Comparison of ENCODE assay signal across 8 mouse cellular contexts in the genomic region with DNA sequence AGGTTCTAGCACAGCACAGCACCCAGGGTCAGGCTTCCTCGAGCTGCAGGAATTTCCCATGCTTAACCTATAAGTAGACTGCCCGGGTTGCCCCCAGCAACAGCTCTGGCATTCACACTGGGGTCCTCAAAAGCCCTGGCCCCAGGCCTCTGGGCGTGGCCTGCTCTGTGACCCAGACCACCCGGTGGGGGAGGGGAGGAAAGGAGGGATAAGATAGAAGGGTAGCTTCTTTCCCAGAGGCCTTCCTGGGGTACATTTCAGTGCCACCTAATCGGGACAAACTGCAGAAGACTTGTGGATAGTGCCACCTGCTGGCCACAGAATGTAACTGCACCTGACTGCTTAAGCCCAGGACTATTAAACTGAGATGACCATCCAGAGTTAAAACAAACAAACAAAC. TPM values are rescaled to one million over a fixed set of nuclear protein-coding genes. Genes with fewer than 3 reads are reported as not detected.
DNase-seq lines count a peak whose midpoint lies in the region; ATAC-seq and TF ChIP-seq lines count a peak whose summit lies in the region.

No protein-coding gene starts in this region.

- peak; percentile 79; the same call in 1 of the 2 replicates for TF ChIP-seq CTCF in small intestine, adult 2 months (IDR thresholded peaks at IDR 0.05; ENCODE audit: extremely low read depth, insufficient read length, insufficient replicate concordance, low read depth, low read length)

- WGBS in heart, embryonic 10.5 days = 7% methylated on average over 5 of the region's 5 CpGs
- 3% methylated on average over 5 of the region's 5 CpGs for WGBS in forebrain, embryonic 11.5 days
- WGBS in hindbrain, embryonic 12.5 days = 4% methylated on average over 5 of the region's 5 CpGs
- WGBS in small intestine, adult 2 months = 10% methylated on average over 5 of the region's 5 CpGs

- no peak overlapping the region for H3K4me3 ChIP-seq in heart, embryonic 10.5 days
- H3K4me3 ChIP-seq in forebrain, embryonic 11.5 days (ENCODE audit: low read depth, low read length) = no peak overlapping the region
- H3K4me3 ChIP-seq in hindbrain, embryonic 12.5 days = no peak overlapping the region
- no peak overlapping the region for H3K4me3 ChIP-seq in small intestine, adult 2 months (ENCODE audit: low read depth, low read length)

- peak; percentile 52 to 86 for DNase-seq in heart, adult 18-20 months
- no peak for DNase-seq in heart, embryonic 10.5 days (ENCODE audit: low spot score)
- DNase-seq in c-Kit-positive CD71-negative TER-119-negative erythroid progenitor cells, embryonic 14.5 days (ENCODE audit: low read depth) = peak; percentile 50
- DNase-seq in forebrain, embryonic 11.5 days (ENCODE audit: low spot score) = peak; percentile 80
- DNase-seq in left cerebral cortex, postnatal 14 days (ENCODE audit: low spot score in 2 of 2) = peak; percentile 55 to 76
- peak; percentile 79 for DNase-seq in mesoderm, embryonic 11.5 days (ENCODE audit: low read depth, low spot score)

- peak; percentile 59 for ATAC-seq in forebrain, embryonic 11.5 days (replicated peaks; ENCODE audit: low FRiP score)
- peak; percentile 55 for ATAC-seq in hindbrain, embryonic 12.5 days (ENCODE audit: low FRiP score)

- no peaks in the 10 kb centered on the region for H3K36me3 ChIP-seq in heart, embryonic 10.5 days
- no peaks in the 10 kb centered on the region for H3K36me3 ChIP-seq in forebrain, embryonic 11.5 days (ENCODE audit: control insufficient read depth, insufficient read depth, low read length)
- no peaks in the 10 kb centered on the region for H3K36me3 ChIP-seq in hindbrain, embryonic 12.5 days
- H3K36me3 ChIP-seq in small intestine, adult 2 months (ENCODE audit: control insufficient read depth, insufficient read depth, low read length) = no peaks in the 10 kb centered on the region

- H3K9ac ChIP-seq in forebrain, embryonic 11.5 days (ENCODE audit: low read length) = no peak overlapping the region
- no peak overlapping the region for H3K9ac ChIP-seq in hindbrain, embryonic 12.5 days

- peaks cover 72% of the 10 kb centered on the region for H3K27me3 ChIP-seq in heart, embryonic 10.5 days (ENCODE audit: insufficient read depth, poor library complexity, severe bottlenecking)
- H3K27me3 ChIP-seq in forebrain, embryonic 11.5 days (ENCODE audit: control insufficient read depth, insufficient read depth, low read length) = peaks cover 41% of the 10 kb centered on the region
- H3K27me3 ChIP-seq in hindbrain, embryonic 12.5 days = peaks cover 65% of the 10 kb centered on the region
- peaks cover 23% of the 10 kb centered on the region for H3K27me3 ChIP-seq in small intestine, adult 2 months (ENCODE audit: control insufficient read depth, insufficient read depth, low read length)

- H3K4me1 ChIP-seq in heart, embryonic 10.5 days = peaks cover 10% of the 10 kb centered on the region
- peaks cover 10% of the 10 kb centered on the region for H3K4me1 ChIP-seq in forebrain, embryonic 11.5 days (replicated peaks; ENCODE audit: control insufficient read depth, insufficient read depth, low read length)
- peaks cover 21% of the 10 kb centered on the region for H3K4me1 ChIP-seq in hindbrain, embryonic 12.5 days
- no peaks in the 10 kb centered on the region for H3K4me1 ChIP-seq in small intestine, adult 2 months (ENCODE audit: control insufficient read depth, insufficient read depth, insufficient read length, low read length)

- no peaks in the 10 kb centered on the region for H3K9me3 ChIP-seq in heart, embryonic 10.5 days
- H3K9me3 ChIP-seq in forebrain, embryonic 11.5 days (ENCODE audit: control insufficient read depth, low read length) = no peaks in the 10 kb centered on the region
- no peaks in the 10 kb centered on the region for H3K9me3 ChIP-seq in hindbrain, embryonic 12.5 days (replicated peaks)

- H3K4me2 ChIP-seq in forebrain, embryonic 11.5 days (ENCODE audit: low read depth, low read length, severe bottlenecking) = no peak overlapping the region
- no peak overlapping the region for H3K4me2 ChIP-seq in hindbrain, embryonic 12.5 days (replicated peaks)

- intact Hi-C loops in left cerebral cortex, postnatal 14 days (cut with DNase I) = loop anchor here (2.0 to 5.0 kb wide), 3 partner anchors 248 to 434 kb away; no protein-coding TSS in a partner anchor

- no peak overlapping the region for H3K27ac ChIP-seq in heart, embryonic 10.5 days
- no peak overlapping the region for H3K27ac ChIP-seq in forebrain, embryonic 11.5 days (ENCODE audit: low read depth, low read length)
- no peak overlapping the region for H3K27ac ChIP-seq in hindbrain, embryonic 12.5 days
- no peak overlapping the region for H3K27ac ChIP-seq in small intestine, adult 2 months (ENCODE audit: insufficient read depth, low read depth, low read length)

- TF ChIP-seq POLR2A in small intestine, adult 2 months (IDR thresholded peaks at IDR 0.05; ENCODE audit: low read depth, low read length) = no peak

RNA-seq across cellular contexts. Expression of a gene that starts 4.7 kb away (rescaled TPM):
- under 1 TPM; 0.17 to 0.26 TPM for total RNA-seq in heart, adult 18-20 months (2021)
- 0.10 and 0.13 TPM in 2 replicates for polyA plus RNA-seq in heart, embryonic 10.5 days (2016; fragmentation: Nextera tagmentation; extraction: Ambion mirVana)
- 0.75 TPM in 1 of 2 replicates, not detected in the other for polyA plus RNA-seq in forebrain, embryonic 11.5 days (2014; fragmentation: Nextera tagmentation; extraction: Ambion mirVana)
- 1.9 and 2.3 TPM in 2 replicates for polyA plus RNA-seq in hindbrain, embryonic 12.5 days (2016; fragmentation: Nextera tagmentation; extraction: Ambion mirVana)
- under 1 TPM; 0.48 to 0.63 TPM for total RNA-seq in left cerebral cortex, postnatal 14 days (2021)
- not detected in 2 replicates for polyA plus RNA-seq in small intestine, adult 2 months (2012; rRNA removed)

RNA-seq across cellular contexts. Expression of a gene that starts 6.8 kb away (rescaled TPM):
- 10 to 100 TPM; 13.8 to 15.6 TPM for total RNA-seq in heart, adult 18-20 months (2021)
- polyA plus RNA-seq in heart, embryonic 10.5 days (2016; fragmentation: Nextera tagmentation; extraction: Ambion mirVana) = 15.2 and 19.8 TPM in 2 replicates
- 7.8 and 10.5 TPM in 2 replicates for polyA plus RNA-seq in forebrain, embryonic 11.5 days (2014; fragmentation: Nextera tagmentation; extraction: Ambion mirVana)
- polyA plus RNA-seq in hindbrain, embryonic 12.5 days (2016; fragmentation: Nextera tagmentation; extraction: Ambion mirVana) = 13.2 and 14.6 TPM in 2 replicates
- total RNA-seq in left cerebral cortex, postnatal 14 days (2021) = 10 to 100 TPM; 10.6 to 11.0 TPM
- 6.1 and 15.2 TPM in 2 replicates for polyA plus RNA-seq in small intestine, adult 2 months (2012; rRNA removed)
